Mouse (Mus musculus): Measurements from ENCODE around the gene Commd9. TPM values are rescaled to one million over a fixed set of nuclear protein-coding genes. Genes with fewer than 3 reads are reported as not detected.

Commd9 gene
- polyA plus RNA-seq (2012) = 15.5 and 54.0 TPM in 2 replicates

DNA sequence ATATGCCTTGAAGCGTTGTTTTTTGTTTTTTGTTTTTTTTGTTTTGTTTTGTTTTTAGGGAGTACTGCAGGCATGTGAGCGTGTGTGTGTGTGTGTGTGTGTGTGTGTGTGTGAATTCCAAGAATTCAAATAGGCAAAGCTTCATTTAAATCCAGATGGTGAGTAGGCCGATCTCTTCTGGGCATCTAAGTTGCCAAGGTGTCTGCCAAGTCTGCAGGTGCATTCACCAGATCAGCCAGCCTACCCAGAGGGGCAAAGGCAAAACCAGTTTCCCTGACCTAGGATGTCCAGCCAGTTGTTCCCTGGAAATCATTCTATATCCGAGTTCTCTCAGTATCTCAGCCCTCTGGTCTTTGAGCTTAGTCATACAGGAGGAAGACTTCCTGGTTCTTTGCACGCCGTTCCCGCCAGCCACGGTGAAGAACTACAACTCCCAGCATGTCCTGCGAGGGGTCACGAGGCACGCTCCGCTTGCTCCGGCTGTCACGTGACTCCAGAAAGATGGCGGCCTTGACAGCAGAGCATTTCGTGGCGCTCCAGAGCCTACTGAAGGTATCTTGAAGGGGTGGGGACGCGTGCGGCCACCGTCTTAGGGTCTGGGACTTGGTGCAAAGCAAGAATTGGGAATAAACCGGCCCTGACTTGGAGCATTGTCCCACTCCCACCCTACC, at the start of gene Commd9:
Commd9 (plus strand) TSS at position 480 of the 671 bp plus-strand sequence.
- no peak for TF ChIP-seq GATA1 (IDR thresholded peaks at IDR 0.05; ENCODE audit: low read length)

DNA sequence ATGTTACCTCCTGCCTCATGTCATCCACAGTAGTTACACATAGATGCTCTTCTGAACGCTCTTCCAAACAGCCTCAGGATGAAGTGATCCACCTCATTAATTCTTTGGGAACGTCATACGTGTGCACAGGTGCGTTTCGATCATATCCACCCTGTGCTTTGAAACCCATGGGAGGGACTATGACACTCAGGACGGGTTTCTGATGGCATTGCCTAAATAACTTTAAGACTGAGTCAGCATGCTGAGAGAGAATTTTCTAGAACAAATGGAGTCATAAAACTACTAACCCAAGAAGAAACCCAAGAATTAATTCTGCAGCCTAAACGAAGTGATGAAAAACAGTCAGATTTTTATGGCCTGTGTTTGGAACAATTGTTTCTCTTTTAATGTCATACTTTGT, 43.3 kb upstream of the Commd9 start:
- no peak for TF ChIP-seq GATA1 (IDR thresholded peaks at IDR 0.05; ENCODE audit: low read length)

DNA sequence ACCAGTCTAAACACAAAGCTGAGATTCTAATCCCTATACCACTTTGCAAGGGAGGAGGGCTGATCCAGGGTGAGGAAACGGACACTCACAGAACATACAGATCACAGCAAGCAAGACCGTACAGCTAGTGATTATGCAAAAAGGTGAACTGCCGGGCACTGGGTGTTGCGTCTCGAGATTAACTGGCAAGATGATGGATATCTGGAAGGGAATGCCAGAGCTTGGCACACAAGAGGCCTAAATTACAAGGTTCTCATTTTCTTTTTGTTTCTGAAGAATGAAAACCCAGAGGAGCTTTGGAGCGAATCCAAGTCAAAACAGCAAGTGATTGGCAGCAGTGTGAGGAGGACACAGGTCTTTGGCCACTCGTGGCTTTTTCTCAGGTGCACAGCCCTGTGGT, 31.3 kb upstream of the Commd9 start:
- TF ChIP-seq GATA1 (IDR thresholded peaks at IDR 0.05; ENCODE audit: low read length) = no peak

DNA sequence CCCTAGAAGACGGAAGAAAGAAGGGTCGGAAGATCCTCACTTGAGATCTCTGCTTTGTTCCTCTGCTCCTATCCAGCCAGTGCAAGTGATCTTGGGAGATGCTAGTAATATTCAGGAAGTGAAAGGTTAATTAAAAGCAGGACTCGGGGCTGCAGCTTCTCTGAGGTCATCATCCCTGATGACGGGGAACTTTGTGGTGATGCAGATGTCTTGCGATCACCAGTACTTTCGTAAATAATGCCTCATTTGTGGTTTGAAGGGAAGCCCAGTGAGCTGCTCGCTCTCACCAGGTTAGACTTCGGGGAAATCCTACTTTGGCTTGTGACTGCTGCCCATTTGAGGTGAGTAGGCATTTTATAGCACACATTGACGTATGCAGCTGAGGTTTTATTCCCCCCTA, 29.9 kb upstream of the Commd9 start:
- no peak for TF ChIP-seq GATA1 (IDR thresholded peaks at IDR 0.05; ENCODE audit: low read length)

DNA sequence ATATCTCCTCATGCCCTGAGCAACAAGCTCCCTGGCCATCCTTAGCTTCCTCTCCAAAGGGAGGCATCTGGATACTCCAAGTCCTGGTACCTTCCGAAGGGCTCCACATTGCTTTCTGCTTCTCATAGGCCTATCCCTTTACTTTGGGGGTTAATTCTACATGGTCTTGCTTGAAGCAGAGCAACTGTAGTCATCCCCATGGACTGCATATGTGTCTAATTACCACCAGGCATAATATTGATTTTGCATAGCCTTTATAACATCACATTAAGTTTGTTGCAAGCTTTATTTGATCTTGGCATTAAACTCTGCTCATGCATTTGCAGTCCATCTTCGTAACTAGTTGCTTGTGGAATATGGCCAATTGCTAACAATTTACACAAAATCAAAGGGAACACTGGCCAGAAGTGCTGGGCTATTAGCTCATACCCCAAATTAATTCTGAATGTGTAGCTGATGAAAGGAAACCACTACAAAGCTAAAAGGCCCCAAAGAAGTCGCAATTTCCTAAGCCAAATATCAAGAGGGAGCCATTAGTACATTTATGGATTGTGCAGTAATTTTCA, 25.0 kb upstream of the Commd9 start:
- TF ChIP-seq GATA1 (IDR thresholded peaks at IDR 0.05; ENCODE audit: low read length) = no peak

- no peak for TF ChIP-seq GATA1 (IDR thresholded peaks at IDR 0.05; ENCODE audit: low read length)
Measured at GRCm38 (mm10) chr2:101862219-101863123, 23.6 kb upstream of the Commd9 start.

- no peak for TF ChIP-seq GATA1 (IDR thresholded peaks at IDR 0.05; ENCODE audit: low read length)
Measured at GRCm38 (mm10) chr2:101868683-101869082, 17.4 kb upstream of the Commd9 start.

GRCm38 (mm10) chr2:101871179-101871578, 14.9 kb upstream of the Commd9 start:
- TF ChIP-seq GATA1 (IDR thresholded peaks at IDR 0.05; ENCODE audit: low read length) = no peak

DNA sequence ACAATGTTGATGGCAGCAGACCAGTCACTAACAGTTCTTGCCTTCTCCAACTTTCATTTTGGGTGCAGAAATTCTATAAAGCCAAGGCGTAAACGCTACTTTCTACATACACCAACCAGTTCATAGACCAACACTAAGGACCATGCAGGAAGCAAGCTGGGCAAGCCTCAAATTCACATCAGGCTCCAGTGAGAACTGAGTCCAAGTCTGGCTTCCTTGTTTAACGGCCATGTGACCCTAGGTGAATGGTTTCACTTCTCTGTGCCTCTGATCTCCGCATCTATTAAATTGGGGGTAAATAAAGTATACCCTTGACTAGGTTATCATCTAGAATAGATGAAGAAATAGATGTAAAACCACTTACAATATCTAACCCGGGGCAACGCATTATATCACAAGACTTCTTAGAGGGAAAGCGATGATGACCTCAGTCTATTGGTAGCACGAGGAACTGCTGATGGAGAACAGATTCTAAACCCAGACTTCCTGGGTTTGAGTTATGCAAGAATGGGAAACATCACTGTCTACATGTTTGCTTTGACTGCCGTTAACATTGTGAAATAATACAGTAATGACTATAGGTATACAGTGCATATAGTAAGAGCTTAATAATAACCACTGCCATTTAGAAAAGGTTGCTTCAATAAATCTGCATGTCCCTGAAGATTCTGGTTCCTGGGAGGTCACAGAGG, 4.4 kb upstream of the Commd9 start:
- TF ChIP-seq GATA1 (IDR thresholded peaks at IDR 0.05; ENCODE audit: low read length) = no peak

DNA sequence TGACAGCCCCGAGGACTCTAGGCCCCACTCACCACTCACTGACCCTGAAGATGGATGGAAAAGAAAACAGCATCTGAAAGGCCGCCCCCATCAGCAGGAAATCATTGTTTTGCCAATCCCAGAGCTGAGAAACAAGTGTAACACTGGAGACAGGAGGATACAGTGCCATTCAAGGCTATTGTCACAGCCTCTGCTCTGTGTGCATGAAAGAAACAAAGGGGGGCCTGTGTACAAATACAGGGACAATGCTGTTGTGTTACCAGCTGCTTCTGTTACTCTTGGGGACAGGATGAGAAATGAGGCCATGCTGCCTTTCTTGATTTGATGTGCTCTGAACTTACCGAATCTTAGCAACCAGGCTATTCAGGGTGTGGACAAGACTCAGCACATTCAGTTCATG, 3.0 kb upstream of the Commd9 start, which contains the start of gene Prr5l:
Prr5l (minus strand) TSS at position 30 of the 400 bp plus-strand sequence.
- no peak for TF ChIP-seq GATA1 (IDR thresholded peaks at IDR 0.05; ENCODE audit: low read length)

GRCm38 (mm10) chr2:101884286-101884685, 1.8 kb upstream of the Commd9 start:
- no peak for TF ChIP-seq GATA1 (IDR thresholded peaks at IDR 0.05; ENCODE audit: low read length)

GRCm38 (mm10) chr2:101888886-101889285, 2.8 kb downstream of the Commd9 start:
- no peak for TF ChIP-seq GATA1 (IDR thresholded peaks at IDR 0.05; ENCODE audit: low read length)

- TF ChIP-seq GATA1 (IDR thresholded peaks at IDR 0.05; ENCODE audit: low read length) = no peak
Measured at GRCm38 (mm10) chr2:101891143-101891542, 5.1 kb downstream of the Commd9 start.

- TF ChIP-seq GATA1 (IDR thresholded peaks at IDR 0.05; ENCODE audit: low read length) = no peak
Measured at GRCm38 (mm10) chr2:101894126-101894525, 8.1 kb downstream of the Commd9 start.

GRCm38 (mm10) chr2:101896425-101897204, 10.6 kb downstream of the Commd9 start:
- TF ChIP-seq GATA1 (IDR thresholded peaks at IDR 0.05; ENCODE audit: low read length) = no peak

Measured in G1E-ER4 (cell line).